Mouse (Mus musculus): ENCODE data around the gene Cct8l1.
A peak's percentile ranks its signal among the peaks of the same experiment; 100 is the strongest.

Gene Cct8l1

DNA sequence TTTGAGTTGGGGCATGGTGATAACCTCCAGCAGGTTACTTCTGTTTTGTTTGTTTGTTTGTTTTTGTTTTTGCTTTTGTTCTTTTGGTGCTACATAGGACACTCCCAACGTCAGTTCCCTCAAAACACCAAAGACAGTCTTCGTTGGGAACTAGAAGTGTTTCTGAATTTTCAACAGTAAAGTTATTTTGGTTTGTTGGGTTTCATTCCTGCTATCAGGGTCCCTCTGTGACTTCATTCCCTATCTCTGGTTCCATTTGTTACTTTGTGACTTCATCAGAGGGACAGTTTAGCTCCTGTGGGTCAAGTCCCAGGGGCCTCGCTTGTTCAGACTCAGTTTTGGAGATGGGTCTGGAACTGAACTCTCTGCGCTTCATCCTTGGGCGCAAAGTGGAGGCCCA is at the start of gene Cct8l1:
TSS of gene Cct8l1 (plus strand) at position 301 of the 400 bp plus-strand sequence.
- no peak for DNase-seq (ENCODE audit: low read depth, low spot score)

DNA sequence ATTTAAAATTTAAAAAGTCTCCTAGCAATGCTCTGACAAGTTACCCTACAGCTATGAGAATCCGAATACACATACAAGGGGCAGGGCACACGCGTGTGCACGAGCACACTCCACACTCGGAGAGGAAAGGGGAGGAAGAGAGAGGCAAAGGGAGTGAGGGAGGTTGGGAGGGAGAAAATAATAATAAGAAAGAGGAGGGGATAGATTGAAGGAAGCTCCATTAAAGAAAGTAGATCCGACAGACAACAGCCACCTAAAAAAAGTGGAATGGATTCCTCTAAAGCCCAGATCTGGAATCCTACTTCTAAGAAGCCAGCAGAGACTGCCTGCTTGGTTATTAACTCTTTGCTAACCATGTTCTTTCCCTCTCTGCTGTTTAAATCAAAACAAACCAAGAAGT is 43.8 kb upstream of the Cct8l1 start:
- DNase-seq (ENCODE audit: low read depth, low spot score), result no peak

DNA sequence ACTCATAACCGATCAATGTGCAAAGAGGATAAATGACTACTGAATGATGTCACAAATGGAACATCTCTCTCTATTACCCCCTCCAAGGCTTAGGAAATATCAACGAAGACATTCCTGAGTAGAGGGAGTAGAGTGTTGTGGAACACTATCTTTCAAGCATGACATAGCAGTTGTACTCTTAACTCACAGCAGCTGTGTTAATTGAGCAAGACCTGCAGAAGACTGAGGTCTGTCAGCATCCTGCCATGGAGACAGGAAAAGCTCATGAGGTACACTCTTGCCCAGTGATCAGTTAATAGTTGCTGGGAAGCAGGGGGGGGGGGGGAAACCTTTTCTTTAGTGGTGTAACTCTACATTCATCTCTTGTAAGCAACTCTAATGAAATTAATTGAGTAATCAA is 40.1 kb upstream of the Cct8l1 start:
- no peak for DNase-seq (ENCODE audit: low read depth, low spot score)

DNA sequence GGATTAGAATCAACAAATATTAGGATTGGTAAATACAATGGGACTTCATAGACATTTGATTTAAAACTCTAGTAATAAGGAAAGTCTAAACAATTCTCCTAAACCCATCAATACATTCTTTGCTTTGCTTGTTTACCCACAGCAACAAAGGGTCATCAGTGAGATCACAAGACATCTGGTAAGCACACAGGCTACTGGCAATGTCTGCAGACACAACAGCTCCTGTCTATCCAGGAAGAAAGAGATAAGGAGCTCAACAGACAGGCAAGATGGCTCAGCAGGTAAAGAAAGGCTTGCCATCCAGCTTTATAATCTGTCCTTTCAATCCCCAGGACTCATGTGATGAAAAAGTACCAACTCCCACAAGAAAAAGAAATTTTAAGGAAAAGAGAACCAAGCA is 37.0 kb upstream of the Cct8l1 start:
- DNase-seq (ENCODE audit: low read depth, low spot score), result no peak

GRCm38 (mm10) chr5:25496652-25497051 is 19.2 kb upstream of the Cct8l1 start:
- DNase-seq (ENCODE audit: low read depth, low spot score), result no peak

DNA sequence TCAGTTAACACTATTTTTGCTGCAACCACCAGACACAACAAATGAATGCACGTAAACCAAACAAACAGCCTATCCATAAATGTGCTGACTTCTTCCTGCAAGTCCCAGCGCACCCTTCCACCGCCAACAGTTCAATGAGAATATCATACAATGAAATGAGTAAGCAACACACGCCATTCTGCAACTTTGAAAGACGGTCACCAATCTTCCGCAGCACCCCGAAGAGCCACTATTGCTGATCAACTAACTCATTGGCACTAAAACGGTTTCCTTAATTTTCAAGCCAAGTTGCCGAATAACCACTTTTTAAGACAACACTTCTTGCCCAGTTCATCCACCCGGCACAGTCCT is 18.5 kb upstream of the Cct8l1 start:
- peak; percentile 36 for DNase-seq (ENCODE audit: low read depth, low spot score)

DNA sequence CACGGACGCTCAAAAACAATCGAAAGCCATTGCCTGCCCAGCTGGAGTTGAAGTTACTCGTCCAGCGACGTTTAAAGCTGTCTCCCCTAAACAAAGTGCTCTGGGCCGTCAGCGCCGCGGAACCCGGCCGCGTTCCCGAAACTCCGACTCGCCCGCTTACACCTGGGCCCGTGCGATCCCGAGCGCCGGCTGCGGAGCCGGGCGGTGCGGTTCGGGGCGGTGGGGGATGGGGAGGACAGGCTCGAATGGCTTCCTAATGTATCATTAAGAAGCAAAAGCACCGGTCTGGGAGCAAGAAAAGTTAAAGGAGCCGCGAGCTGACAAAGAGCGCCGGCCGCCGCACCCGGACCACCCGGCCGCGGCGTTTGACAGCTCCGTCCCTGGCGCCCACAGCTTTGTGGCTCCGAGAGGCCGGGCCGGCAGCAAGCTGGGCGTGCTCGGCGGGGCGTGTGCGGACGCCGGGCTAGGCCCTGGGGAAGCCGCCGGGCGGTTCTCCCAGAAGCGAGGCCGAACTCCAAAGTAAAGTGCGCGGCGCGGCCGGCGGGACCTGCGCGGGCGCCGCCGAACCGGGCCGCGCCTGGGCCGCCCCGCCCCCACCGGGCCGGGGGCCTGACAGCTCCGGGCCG is 18.0 kb upstream of the Cct8l1 start:
- peak; percentile 61 for DNase-seq (ENCODE audit: low read depth, low spot score)

DNA sequence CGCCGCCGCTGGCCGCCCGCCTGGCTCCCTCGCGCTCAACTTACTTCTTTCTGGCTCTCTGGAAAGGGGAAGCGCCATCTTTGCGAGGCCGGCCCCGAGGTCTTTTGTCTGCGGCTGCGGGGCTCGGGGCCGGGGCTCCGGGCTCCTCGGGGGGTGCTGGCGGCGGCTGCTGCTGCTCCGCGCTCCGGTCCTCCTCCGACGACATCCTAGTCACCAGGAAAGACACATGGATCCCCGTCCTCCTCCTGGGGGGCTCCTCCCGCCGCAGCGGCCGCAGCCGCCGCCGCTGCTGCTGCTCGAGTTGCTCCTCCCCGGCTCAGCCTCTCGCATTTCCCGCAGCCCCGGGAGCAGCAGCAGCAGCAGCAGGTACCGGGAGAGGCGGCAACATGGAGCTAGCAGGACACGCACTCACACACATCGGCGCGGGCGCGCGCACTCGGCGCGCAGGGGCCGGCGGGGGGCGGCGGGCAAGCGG is 17.5 kb upstream of the Cct8l1 start, which contains the start of gene Kmt2c:
TSS of gene Kmt2c (minus strand) at position 438 of the 475 bp plus-strand sequence.
- DNase-seq (ENCODE audit: low read depth, low spot score), result peak; percentile 85

DNA sequence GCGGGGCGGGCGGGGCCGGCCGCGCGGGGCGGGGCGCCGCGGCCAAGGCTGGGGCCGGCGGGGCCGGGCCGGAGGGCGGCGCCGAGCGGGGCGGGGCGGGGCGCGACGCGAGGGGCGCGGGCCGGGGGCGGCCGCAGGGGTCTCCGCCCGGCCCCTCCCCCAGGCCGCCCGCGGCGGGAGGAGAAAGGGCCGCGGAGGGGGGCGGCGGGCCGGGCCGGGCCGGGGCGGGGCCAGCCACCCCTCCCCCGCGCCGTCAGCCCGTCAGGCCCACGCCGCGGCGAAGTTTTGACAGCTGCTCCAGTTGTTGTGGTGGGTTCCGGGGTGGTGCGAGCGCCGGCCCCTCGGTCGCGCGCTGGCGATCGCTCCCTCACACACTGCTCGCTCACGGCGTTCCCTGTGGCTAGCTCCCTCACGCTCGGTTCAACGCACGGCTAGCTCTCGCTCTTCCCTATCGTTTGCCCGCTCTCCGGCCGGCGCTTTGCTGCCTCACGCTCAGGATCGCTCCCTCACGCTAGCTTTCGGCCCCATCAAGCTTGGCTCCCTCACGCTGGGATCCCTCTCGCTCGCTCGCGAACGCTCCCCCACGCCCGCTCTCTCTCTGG is 16.9 kb upstream of the Cct8l1 start:
- peak; percentile 87 for DNase-seq (ENCODE audit: low read depth, low spot score)

GRCm38 (mm10) chr5:25499423-25500398 is 16.2 kb upstream of the Cct8l1 start:
- DNase-seq (ENCODE audit: low read depth, low spot score), result peak; percentile 96

DNA sequence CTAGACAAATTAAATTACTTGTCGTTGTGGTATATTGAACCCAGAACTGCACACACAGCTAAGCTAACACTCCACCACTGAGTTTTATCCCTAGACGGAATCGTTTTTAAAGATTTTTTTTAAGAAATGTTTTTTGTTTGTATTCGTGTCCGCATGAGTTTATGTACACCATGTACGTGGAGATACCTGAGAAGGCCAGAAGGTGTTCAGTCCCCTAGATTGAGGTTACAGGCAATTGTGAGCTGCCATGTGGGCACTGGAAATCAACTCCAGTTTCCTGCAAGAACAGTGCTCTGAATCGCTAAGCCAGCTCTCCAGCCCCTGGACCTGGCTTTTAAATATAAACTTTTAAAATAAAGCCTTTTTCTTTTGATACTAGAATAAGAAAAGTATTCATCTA is 15.2 kb upstream of the Cct8l1 start:
- DNase-seq (ENCODE audit: low read depth, low spot score), result no peak

GRCm38 (mm10) chr5:25506041-25506440 is 9.8 kb upstream of the Cct8l1 start:
- no peak for DNase-seq (ENCODE audit: low read depth, low spot score)

GRCm38 (mm10) chr5:25516301-25516895 is 531 bp downstream of the Cct8l1 start:
- DNase-seq (ENCODE audit: low read depth, low spot score), result no peak

DNA sequence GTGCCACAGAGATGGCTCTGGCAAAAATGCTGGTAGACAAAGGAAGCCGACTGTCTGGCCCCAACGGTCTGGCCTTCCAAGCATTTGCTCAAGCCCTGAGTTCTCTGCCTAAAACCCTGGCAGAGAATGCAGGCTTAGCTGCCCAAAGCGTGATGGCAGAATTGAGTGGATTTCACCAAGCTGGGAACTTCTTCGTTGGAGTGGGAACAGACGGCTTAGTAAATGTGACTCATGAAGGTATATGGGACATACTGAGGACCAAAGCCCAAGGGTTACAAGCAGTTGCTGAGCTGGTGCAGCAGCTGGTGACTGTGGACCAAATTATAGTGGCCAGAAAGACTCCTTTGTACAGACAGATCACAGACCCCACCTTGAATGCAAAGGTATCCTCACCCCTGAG is 1.7 kb downstream of the Cct8l1 start:
- DNase-seq (ENCODE audit: low read depth, low spot score), result no peak

DNA sequence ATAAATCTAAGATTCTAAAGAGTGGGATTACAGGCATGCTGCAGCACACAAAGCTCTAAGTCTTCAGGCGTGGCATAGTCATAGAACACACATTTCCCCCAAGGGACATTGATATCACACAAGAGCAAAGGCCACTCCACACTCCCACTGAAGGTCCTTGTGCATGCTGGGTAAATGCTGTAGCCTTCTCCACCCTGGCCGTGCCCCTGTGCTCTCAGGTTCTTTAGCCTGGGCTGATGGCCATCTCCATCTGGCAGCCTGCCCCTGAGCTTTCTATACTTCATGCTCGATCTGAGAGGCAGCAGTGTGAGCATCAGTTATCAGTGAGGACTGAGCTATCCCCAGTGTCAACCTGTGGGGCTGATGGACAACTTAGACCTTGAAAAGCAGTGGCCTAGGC is 4.0 kb downstream of the Cct8l1 start:
- DNase-seq (ENCODE audit: low read depth, low spot score), result no peak

GRCm38 (mm10) chr5:25521461-25521860 is 5.6 kb downstream of the Cct8l1 start:
- no peak for DNase-seq (ENCODE audit: low read depth, low spot score)

GRCm38 (mm10) chr5:25526116-25526515 is 10.2 kb downstream of the Cct8l1 start:
- no peak for DNase-seq (ENCODE audit: low read depth, low spot score)

GRCm38 (mm10) chr5:25526926-25527325 is 11.1 kb downstream of the Cct8l1 start:
- no peak for DNase-seq (ENCODE audit: low read depth, low spot score)

DNA sequence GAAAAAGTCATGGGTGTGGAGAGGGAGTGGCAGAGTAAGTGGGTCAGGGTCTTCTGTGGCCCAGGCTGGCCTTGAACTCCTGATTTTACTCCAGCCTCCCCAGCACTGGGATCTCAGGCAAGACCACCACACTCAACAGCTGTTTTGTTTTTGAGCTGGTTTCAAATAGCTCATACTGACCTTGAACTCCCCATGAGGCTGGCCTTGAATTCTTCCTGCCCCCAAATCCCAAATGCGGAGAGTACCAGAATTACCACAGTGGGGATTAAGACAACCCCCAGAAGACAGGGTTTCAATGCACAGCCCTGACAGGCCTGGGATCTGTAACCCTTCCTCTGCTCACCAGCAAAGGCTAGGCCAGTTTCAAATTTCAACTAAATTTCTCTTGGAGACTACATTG is 12.1 kb downstream of the Cct8l1 start:
- no peak for DNase-seq (ENCODE audit: low read depth, low spot score)

DNA sequence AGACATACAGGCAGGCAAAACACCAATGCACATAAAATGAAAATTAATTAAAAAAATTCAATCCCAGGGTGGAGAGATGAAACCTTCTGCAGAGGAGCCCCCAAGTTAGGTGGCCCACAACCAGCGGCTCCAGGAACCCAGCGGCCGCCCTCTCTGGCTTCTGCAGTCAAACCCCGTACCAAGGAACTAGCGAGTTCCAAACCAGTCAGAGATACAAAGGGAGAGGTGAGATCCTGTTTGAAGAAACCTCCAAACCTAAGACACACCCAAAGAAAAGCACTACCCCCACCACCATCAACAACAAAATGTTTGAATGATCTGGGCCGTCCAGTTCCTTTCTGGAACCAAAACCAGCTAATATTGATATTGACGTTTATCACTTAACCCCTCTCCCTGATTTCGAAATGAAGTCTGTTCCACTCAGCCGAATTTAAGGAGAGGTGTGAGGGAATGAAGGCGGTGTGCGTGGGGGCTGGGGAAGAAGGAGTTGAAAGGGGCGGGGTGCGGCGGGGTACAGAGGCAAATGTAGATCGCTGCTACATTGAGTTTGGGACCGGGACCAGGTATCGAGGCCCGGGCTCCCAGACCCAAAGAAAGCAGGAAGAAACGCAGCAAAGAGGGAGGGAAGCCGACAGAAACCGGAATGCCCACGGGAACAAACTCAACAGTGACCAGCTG is 13.1 kb downstream of the Cct8l1 start:
- no peak for DNase-seq (ENCODE audit: low read depth, low spot score)

Data from CD4-positive helper T cell, adult 2 months (primary cell).